Mouse (Mus musculus) forebrain, embryonic 16.5 days (tissue): ENCODE results near the gene Zfp536. TPM values are rescaled to one million over a fixed set of nuclear protein-coding genes. Genes with fewer than 3 reads are reported as not detected.

Source experiments
- ATAC-seq: fragments of 200-750 bp; cut with Nextera tagmentation; 2 replicates; pipeline ENCODE4 v1.8.0; 2017; ENCODE audit warnings: mild to moderate bottlenecking, moderate library complexity
- H3K27ac ChIP-seq: fragments of 300-500 bp; sonication (generic); 2 replicates; pipeline ENCODE4 v1.5.1; 2014; ENCODE audit warnings: low read length, control low read depth
- H3K27me3 ChIP-seq: fragments of 300-500 bp; sonication (generic); replicated peaks from 2 replicates; pipeline ENCODE4 v1.6.1; 2014; ENCODE audit warnings: low read length; ENCODE audit not compliant: control insufficient read depth, insufficient read depth
- H3K36me3 ChIP-seq: fragments of 300-500 bp; sonication (generic); 2 replicates; pipeline ENCODE4 v1.6.1; 2014; ENCODE audit not compliant: control insufficient read depth, insufficient read depth
- H3K4me1 ChIP-seq: fragments of 300-500 bp; sonication (generic); replicated peaks from 2 replicates; pipeline ENCODE4 v1.6.1; 2014; ENCODE audit warnings: low read length; ENCODE audit not compliant: control insufficient read depth, insufficient read depth
- H3K4me2 ChIP-seq: fragments of 300-500 bp; sonication (generic); 2 replicates; pipeline ENCODE4 v1.6.1; 2014; ENCODE audit warnings: mild to moderate bottlenecking, low read length, control low read depth
- H3K4me3 ChIP-seq: fragments of 300-500 bp; sonication (generic); replicated peaks from 2 replicates; pipeline ENCODE4 v1.5.1; 2014; ENCODE audit warnings: mild to moderate bottlenecking, low read length, control low read depth
- H3K9ac ChIP-seq: fragments of 300-500 bp; sonication (generic); replicated peaks from 2 replicates; pipeline ENCODE4 v1.6.1; 2014; ENCODE audit warnings: low read depth, low read length, control low read depth
- H3K9me3 ChIP-seq: fragments of 300-500 bp; sonication (generic); 2 replicates; pipeline ENCODE4 v1.6.1; 2016; ENCODE audit warnings: low read length; ENCODE audit not compliant: control insufficient read depth
- WGBS: fragments of 180-500 bp; shearing (Covaris S2); extraction: QIAGEN DNeasy Blood & Tissue Kit; methylation state at CpG from one replicate; pipeline ENCODE4 v1.1.7; 2014; 5-methylcytosine and 5-hydroxymethylcytosine counted together
- polyA plus RNA-seq: library from polyadenylated mRNA; unstranded; fragments of >200 nt; fragmentation: Nextera tagmentation; extraction: Ambion mirVana; gene quantifications from 2 replicates; pipeline ENCODE4 v1.2.1, GENCODE M21; 2015

Gene Zfp536
- polyA plus RNA-seq, result 29.1 and 31.1 TPM in 2 replicates

DNA sequence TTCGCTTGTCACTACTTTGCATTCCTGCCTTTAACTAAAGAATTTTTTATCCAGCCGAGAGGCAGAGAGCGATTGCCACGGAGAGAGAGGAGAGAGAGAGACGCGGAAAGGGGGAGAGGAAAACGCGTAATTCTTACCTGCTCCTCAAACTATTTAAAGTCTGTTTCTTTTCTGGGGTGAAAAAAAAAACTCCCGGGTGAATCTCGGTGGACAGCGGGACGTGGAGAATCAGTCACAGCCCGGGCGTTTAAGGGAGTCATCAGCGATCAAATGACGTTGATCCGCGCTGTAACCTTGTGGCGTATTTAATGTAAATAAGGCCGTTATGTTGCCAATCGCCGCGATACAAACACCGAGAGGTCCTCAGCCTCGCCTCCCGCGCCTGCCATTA, at the start of gene Zfp536:
Zfp536 (minus strand) TSS at position 330 of the 391 bp plus-strand sequence.
- H3K4me2 ChIP-seq, result peak within 1 kb of the TSS; percentile 97
- H3K36me3 ChIP-seq, result no peaks in the 10 kb centered on the region
- no peak for ATAC-seq
- H3K4me3 ChIP-seq, result peak within 1 kb of the TSS; percentile 64
- peak within 1 kb of the TSS; percentile 42 for H3K27ac ChIP-seq
- peak within 1 kb of the TSS; percentile 64 for H3K9ac ChIP-seq
- H3K27me3 ChIP-seq, result no peaks in the 10 kb centered on the region; the same call in 1 of the 2 replicates
- H3K9me3 ChIP-seq, result no peaks in the 10 kb centered on the region
- WGBS, result under 1% methylated on average over 27 of the region's 27 CpGs
- peaks cover 29% of the 10 kb centered on the region for H3K4me1 ChIP-seq

- H3K36me3 ChIP-seq, result no peaks in the 10 kb centered on the region
- WGBS, result 84% methylated on average over 11 of the region's 11 CpGs
- no peaks in the 10 kb centered on the region for H3K27me3 ChIP-seq
- no peaks in the 10 kb centered on the region for H3K9me3 ChIP-seq
- H3K9ac ChIP-seq, result no peak overlapping the region
- no peak overlapping the region for H3K4me3 ChIP-seq
- no peak overlapping the region for H3K4me2 ChIP-seq
- H3K27ac ChIP-seq, result no peak overlapping the region
- no peak for ATAC-seq
- no peaks in the 10 kb centered on the region for H3K4me1 ChIP-seq
Measured at GRCm38 (mm10) chr7:37820670-37821301, 47.3 kb upstream of the Zfp536 start.

DNA sequence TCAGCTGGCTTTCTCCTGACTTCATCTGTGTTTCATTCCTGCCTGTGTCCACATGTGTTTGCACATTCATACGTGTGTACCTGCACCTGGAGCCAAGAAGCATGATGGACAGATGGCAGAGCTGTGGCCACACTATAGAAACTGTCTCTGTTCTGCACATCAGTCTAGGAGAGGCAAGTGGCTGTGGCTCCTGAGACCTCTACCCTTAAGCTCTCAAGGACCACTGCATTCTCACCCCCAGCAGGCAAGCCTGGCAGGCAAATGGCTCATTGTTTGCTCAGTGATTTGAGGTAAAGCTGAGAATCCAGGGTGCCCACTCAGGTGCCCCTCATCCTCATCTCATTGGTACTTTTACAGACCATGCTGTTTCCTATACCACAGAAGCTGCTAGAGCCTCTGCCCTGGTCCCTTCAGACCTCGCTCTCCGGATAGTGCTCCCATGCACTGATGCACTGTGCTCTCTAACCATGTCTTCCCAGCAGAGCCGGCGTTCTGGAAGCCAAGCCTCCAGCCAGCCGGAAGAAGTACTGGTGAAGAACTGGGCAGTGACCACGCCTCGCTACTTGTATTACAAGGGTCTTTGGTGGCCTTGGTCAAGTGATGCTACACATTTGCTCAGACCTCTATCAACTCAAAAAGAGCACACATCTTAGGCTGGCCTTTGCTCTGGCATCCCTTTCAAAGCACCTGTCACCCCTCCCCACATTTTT, 45.3 kb upstream of the Zfp536 start:
- WGBS, result 89% methylated on average over 8 of the region's 8 CpGs
- Histone ChIP-seq H3K27ac (no peak overlapping the region), H3K4me1 (no peaks in the 10 kb centered on the region), H3K9ac (no peak overlapping the region), H3K27me3 (no peaks in the 10 kb centered on the region), H3K4me2 (no peak overlapping the region), H3K9me3 (no peaks in the 10 kb centered on the region), H3K4me3 (no peak overlapping the region), H3K36me3 (no peaks in the 10 kb centered on the region)
- no peak for ATAC-seq

DNA sequence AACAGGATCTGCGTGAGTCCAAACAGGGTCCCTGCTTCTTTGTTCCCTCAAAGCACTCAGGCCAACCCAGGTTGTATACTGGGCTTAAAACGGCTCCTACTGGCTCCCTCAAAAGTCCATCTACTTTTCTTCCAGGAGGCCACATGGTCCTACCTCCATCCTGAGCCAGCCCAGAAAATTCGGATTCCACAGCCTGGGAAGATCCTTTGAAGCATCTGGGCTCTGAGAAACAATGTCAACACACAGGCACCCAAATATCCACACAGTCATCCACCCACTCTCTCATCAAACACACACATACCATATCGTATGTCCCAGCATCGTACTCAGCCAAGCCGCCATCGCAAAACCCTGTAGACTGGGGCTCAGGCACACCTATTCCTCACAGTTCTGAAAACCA, 43.5 kb upstream of the Zfp536 start:
- WGBS, result 88% methylated on average over 7 of the region's 7 CpGs
- no peaks in the 10 kb centered on the region for H3K9me3 ChIP-seq
- no peak overlapping the region for H3K4me2 ChIP-seq
- no peak for ATAC-seq
- no peaks in the 10 kb centered on the region for H3K27me3 ChIP-seq
- no peak overlapping the region for H3K27ac ChIP-seq
- no peak overlapping the region for H3K9ac ChIP-seq
- no peak overlapping the region for H3K4me3 ChIP-seq
- no peaks in the 10 kb centered on the region for H3K4me1 ChIP-seq
- H3K36me3 ChIP-seq, result no peaks in the 10 kb centered on the region

GRCm38 (mm10) chr7:37814844-37815406, 41.5 kb upstream of the Zfp536 start:
- WGBS, result 44% methylated on average over 8 of the region's 8 CpGs
- Histone ChIP-seq H3K27ac (no peak overlapping the region), H3K9ac (no peak overlapping the region), H3K36me3 (no peaks in the 10 kb centered on the region), H3K27me3 (no peaks in the 10 kb centered on the region), H3K4me3 (no peak overlapping the region), H3K4me1 (no peaks in the 10 kb centered on the region), H3K4me2 (no peak overlapping the region), H3K9me3 (no peaks in the 10 kb centered on the region)
- no peak for ATAC-seq

DNA sequence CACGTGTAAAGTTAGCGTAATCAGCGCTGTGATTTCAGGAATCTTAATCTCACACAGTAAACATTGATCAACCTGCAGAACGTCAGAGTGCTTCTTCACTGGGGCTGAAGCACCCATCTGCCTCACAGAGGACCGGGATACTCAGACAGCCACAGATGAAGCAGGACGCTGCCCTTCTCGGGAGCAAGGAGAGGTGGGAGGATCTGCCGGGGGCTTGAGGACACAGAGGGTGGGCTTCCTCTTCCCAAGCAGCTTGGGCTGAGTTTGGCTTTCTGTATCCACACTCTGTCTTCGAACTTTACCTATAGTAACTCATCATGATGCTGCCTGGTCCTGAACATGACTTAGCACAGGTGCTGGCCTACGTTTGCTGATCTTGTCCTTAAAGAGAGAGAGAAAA, 40.2 kb upstream of the Zfp536 start:
- ATAC-seq, result no peak

DNA sequence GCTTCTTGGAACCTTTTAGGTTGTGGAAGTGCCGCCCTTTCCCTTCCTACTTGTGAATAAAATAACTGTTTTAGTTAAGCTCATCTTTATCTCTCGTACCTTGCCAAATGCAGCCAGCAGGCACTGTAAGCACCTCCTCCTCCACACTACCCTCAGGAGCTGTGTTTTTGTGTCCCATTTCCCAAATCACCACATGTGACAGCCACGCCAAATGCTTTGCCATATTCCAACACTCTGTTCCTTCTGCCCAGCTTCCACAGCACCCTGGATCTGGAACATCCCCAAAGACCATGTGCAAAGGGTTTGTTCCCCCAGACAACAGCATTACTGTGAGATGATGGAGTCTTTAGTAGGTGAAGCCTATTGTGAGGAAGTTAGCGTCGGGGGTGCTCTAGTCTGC, 36.5 kb upstream of the Zfp536 start:
- Histone ChIP-seq H3K36me3 (no peaks in the 10 kb centered on the region), H3K4me3 (no peak overlapping the region), H3K4me2 (no peak overlapping the region), H3K27ac (no peak overlapping the region), H3K9me3 (no peaks in the 10 kb centered on the region), H3K27me3 (no peaks in the 10 kb centered on the region), H3K9ac (no peak overlapping the region), H3K4me1 (no peaks in the 10 kb centered on the region)
- ATAC-seq, result no peak
- 85% methylated on average over 5 of the region's 5 CpGs for WGBS

More for the DNA sequence above, 40.2 kb upstream of the Zfp536 start:
- H3K9ac ChIP-seq, result no peak overlapping the region
- no peak overlapping the region for H3K4me2 ChIP-seq
- H3K9me3 ChIP-seq, result no peaks in the 10 kb centered on the region
- H3K27me3 ChIP-seq, result no peaks in the 10 kb centered on the region
- H3K36me3 ChIP-seq, result no peaks in the 10 kb centered on the region
- H3K4me1 ChIP-seq, result no peaks in the 10 kb centered on the region
- H3K4me3 ChIP-seq, result no peak overlapping the region
- WGBS, result 77% methylated on average over 10 of the region's 10 CpGs
- H3K27ac ChIP-seq, result no peak overlapping the region

GRCm38 (mm10) chr7:37809001-37809400, 35.6 kb upstream of the Zfp536 start:
- 96% methylated on average over 4 of the region's 4 CpGs for WGBS
- Histone ChIP-seq H3K27ac (no peak overlapping the region), H3K9me3 (no peaks in the 10 kb centered on the region), H3K9ac (no peak overlapping the region), H3K4me1 (no peaks in the 10 kb centered on the region), H3K27me3 (no peaks in the 10 kb centered on the region), H3K4me3 (no peak overlapping the region), H3K4me2 (no peak overlapping the region), H3K36me3 (no peaks in the 10 kb centered on the region)
- no peak for ATAC-seq

DNA sequence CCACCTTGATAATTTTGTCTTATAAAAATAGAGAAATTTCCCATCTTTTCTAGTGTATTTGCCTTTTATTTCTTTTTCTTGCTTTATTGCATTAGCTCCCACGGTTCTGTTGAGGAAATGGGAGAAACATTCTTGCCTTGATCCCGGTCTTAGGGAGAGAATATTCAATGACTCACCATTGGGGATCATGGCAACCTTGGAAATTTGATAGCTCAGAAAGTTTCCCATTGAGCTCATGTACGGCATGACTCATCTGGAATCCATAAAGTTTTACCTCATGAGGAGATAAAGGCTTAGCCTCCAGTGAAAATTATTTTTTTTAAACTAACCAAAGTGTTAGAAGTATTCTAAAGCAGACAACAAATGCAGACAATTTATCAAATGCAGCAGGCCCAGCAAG, 27.7 kb upstream of the Zfp536 start:
- Histone ChIP-seq H3K27ac (no peak overlapping the region), H3K4me2 (no peak overlapping the region), H3K36me3 (no peaks in the 10 kb centered on the region), H3K4me3 (no peak overlapping the region), H3K9ac (no peak overlapping the region), H3K27me3 (no peaks in the 10 kb centered on the region), H3K4me1 (no peaks in the 10 kb centered on the region), H3K9me3 (no peaks in the 10 kb centered on the region)
- no peak for ATAC-seq
- WGBS, result 81% methylated on average over 3 of the region's 3 CpGs
